Mouse (Mus musculus) adrenal gland, adult 2 months (tissue): ENCODE results near the gene Hpn. TPM values are rescaled to one million over a fixed set of nuclear protein-coding genes. Genes with fewer than 3 reads are reported as not detected.

ENCODE experiments used
- DNase-seq: peaks from one replicate; pipeline ENCODE4 v3.0.0; 2021
- polyA plus RNA-seq: library from polyadenylated mRNA; depleted of rRNA; stranded (reverse); fragments of >200 nt; gene quantifications from 2 replicates; pipeline ENCODE4 v1.2.3, GENCODE M21; 2012
- total RNA-seq, 2 experiments: library from RNA; stranded (reverse); gene quantifications; 2 replicates each; pipeline ENCODE4 v1.2.3; 2021

The Hpn gene
- total and polyA plus RNA-seq, 3 experiments = 1.3 to 2.6 (median 2.4) TPM

- no peak for DNase-seq
Measured at GRCm38 (mm10) chr7:31140941-31141340, 25.9 kb upstream of the Hpn start.

GRCm38 (mm10) chr7:31140302-31140701 lies 25.2 kb upstream of the Hpn start:
- no peak for DNase-seq

GRCm38 (mm10) chr7:31139765-31140164 lies 24.7 kb upstream of the Hpn start:
- peak; percentile 75 for DNase-seq

GRCm38 (mm10) chr7:31135717-31136116 lies 20.6 kb upstream of the Hpn start:
- peak; percentile 66 for DNase-seq

- DNase-seq = peak; percentile 69
Measured at GRCm38 (mm10) chr7:31131866-31132265, 16.8 kb upstream of the Hpn start.

- DNase-seq = peak; percentile 70
Measured at GRCm38 (mm10) chr7:31130841-31131240, 15.8 kb upstream of the Hpn start.

- no peak for DNase-seq
Measured at GRCm38 (mm10) chr7:31130197-31130596, 15.1 kb upstream of the Hpn start.

- no peak for DNase-seq
Measured at GRCm38 (mm10) chr7:31128157-31128705, 13.1 kb upstream of the Hpn start.

GRCm38 (mm10) chr7:31126851-31127724 lies 12.0 kb upstream of the Hpn start, which contains the start of gene Scn1b:
Gene Scn1b, minus strand, starts transcription at chr7:31127003.
- peak; percentile 86 for DNase-seq

- no peak for DNase-seq
Measured at GRCm38 (mm10) chr7:31126211-31126751, 11.2 kb upstream of the Hpn start.

GRCm38 (mm10) chr7:31125116-31125515 lies 10.0 kb upstream of the Hpn start:
- no peak for DNase-seq

GRCm38 (mm10) chr7:31124381-31124780 lies 9.3 kb upstream of the Hpn start:
- DNase-seq = no peak

GRCm38 (mm10) chr7:31123697-31124096 lies 8.6 kb upstream of the Hpn start:
- DNase-seq = no peak

GRCm38 (mm10) chr7:31122641-31123631 lies 7.8 kb upstream of the Hpn start:
- no peak for DNase-seq

GRCm38 (mm10) chr7:31119556-31119955 lies 4.5 kb upstream of the Hpn start:
- no peak for DNase-seq

GRCm38 (mm10) chr7:31118486-31118885 lies 3.4 kb upstream of the Hpn start:
- DNase-seq = no peak

GRCm38 (mm10) chr7:31117465-31117864 lies 2.4 kb upstream of the Hpn start:
- no peak for DNase-seq

GRCm38 (mm10) chr7:31116721-31117145 lies 1.6 kb upstream of the Hpn start:
- no peak for DNase-seq

GRCm38 (mm10) chr7:31115587-31116043 lies 525 bp upstream of the Hpn start:
- peak; percentile 86 for DNase-seq

- no peak for DNase-seq
Measured at GRCm38 (mm10) chr7:31114646-31115045, 444 bp downstream of the Hpn start.

GRCm38 (mm10) chr7:31113800-31114199 lies 1.3 kb downstream of the Hpn start:
- no peak for DNase-seq

GRCm38 (mm10) chr7:31112036-31112435 lies 3.1 kb downstream of the Hpn start:
- no peak for DNase-seq
